Mouse (Mus musculus) hindlimb bud, embryonic 11.5 days (tissue): ENCODE results near the gene Cd300ld.
"Not testable (repeated sequence)": the region's sequence is repeated elsewhere in the genome, so short reads cannot be mapped to it uniquely, and the experiment has no call there.

ENCODE experiments used
- DNase-seq: peaks from one replicate; pipeline ENCODE4 v3.0.0-alpha.2; 2012; ENCODE audit warnings: low read depth, low spot score; ENCODE audit errors: extremely low spot score

Cd300ld gene

DNA sequence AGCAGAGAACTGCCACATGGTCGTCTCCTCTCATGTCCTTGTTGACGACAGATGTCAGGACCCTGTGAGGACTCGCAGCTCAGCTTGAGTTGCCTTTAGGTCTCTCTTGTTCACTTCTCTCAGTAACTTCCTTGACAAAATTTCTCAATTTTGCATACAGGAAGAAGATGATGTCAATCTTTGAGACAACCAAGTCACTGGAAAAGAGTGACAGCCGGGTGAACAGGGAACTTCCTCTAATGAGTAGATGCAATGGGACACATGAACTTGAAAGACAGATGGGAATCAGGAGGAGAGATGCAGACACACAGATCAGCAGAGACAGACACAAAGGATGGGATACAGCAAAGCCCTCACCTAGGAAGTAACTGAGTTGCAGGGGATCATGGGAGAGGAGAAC is at the start of gene Cd300ld:
Cd300ld (minus strand) TSS at position 130 of the 400 bp plus-strand sequence.
- no peak for DNase-seq

DNA sequence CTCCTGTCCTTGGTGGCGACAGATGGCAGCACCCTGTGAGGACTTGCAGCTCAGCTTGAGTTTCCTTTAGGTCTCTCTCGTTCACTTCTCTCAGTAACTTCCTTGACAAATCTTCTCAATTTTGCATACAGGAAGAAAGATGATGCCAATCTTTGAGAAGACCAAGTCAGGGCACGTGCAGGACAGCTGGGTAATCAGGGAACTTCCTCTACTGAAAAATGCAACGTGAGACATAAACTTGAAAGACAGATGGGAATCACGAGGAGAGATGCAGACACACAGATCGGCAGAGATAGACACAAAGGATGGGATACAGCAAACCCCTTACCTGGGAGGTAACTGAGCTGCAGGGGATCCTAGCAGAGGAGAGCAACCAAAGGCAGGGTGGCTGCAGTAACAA is 47.9 kb upstream of the Cd300ld start, which contains the start of gene Cd300ld5:
Cd300ld5 (minus strand) TSS at position 101 of the 400 bp plus-strand sequence.
- DNase-seq, result not testable (repeated sequence)

DNA sequence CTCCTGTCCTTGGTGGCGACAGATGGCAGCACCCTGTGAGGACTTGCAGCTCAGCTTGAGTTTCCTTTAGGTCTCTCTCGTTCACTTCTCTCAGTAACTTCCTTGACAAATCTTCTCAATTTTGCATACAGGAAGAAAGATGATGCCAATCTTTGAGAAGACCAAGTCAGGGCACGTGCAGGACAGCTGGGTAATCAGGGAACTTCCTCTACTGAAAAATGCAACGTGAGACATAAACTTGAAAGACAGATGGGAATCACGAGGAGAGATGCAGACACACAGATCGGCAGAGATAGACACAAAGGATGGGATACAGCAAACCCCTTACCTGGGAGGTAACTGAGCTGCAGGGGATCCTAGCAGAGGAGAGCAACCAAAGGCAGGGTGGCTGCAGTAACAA is 37.2 kb upstream of the Cd300ld start, which contains the start of gene Cd300ld4:
Cd300ld4 (minus strand) TSS at position 101 of the 400 bp plus-strand sequence.
- DNase-seq, result not testable (repeated sequence)

DNA sequence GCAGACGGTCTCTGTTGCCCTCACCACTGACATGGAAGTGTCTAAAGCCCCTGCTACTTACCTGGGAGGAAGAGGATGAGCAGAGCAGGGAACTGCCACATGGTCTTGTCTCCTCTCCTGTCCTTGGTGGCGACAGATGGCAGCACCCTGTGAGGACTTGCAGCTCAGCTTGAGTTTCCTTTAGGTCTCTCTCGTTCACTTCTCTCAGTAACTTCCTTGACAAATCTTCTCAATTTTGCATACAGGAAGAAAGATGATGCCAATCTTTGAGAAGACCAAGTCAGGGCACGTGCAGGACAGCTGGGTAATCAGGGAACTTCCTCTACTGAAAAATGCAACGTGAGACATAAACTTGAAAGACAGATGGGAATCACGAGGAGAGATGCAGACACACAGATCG is 26.4 kb upstream of the Cd300ld start, which contains the start of gene Cd300ld2:
Cd300ld2 (minus strand) TSS at position 101 of the 400 bp plus-strand sequence.
- DNase-seq, result not testable (repeated sequence)

DNA sequence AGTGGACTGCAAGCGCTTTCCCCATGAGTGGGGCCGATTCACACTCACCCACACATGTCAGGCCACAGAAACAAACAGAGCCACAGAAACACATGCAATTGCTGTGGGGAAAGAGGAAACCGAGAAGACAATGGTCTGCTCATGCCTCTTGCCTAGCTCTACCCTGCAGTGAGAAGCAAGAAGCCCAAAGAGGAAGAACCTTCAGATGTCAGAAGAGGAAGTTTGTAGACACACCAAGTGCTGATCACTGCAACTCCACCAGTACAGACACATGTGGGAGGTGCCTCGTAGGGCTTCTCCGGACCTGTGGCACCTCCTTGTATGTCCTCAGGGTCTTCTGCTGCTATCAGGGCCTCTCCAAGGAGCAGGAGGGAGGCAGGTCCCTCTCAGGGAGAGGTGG is 14.3 kb upstream of the Cd300ld start:
- no peak for DNase-seq

DNA sequence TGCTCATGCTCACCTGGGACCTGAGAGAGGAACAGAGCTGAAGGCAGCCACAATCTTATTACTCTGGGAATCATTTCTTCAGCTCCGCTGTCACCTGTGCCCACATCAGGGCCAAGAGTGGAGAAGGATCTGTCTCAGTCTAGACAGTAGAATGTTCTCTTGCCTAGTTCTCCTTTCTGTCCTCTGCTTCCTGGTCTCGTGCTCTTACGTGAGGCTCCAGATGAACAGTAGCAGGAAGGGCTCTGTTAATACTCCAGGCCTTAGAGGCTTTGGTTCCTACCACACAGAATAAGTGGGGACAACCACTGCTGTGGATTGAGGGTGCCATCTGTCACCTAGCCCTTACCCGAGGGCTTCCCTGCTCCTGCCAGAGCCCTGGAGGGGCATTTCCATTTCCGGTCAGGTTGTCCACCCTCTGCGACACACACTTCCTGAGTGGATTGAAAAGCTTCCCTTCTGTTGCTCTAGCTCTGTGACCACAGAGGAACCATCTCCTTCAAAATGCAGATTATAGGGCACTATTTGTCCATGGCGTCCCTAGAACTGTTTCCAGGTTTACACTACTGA is 11.8 kb upstream of the Cd300ld start, which contains the start of gene Cd300c2:
Cd300c2 (minus strand) TSS at position 407 of the 567 bp plus-strand sequence.
- no peak for DNase-seq

DNA sequence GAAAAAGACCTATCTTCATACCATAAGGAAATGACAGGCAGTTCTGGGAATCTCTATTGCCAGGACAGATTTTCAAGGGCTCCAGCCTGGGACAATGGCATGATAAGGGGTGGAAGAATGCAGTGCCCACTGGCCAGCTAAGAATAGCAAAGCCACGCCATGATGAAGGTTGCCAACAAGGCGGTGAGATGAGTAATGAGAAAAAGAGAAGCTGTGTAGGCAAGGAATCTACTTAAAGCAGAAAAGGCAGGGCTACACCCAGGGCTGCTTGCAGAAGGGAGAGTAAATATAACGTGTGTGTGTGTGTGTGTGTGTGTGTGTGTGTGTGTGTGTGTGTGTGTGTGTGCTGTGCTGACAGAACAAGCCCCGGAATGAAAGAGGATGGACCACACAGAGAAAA is 7.9 kb downstream of the Cd300ld start:
- DNase-seq, result no peak

DNA sequence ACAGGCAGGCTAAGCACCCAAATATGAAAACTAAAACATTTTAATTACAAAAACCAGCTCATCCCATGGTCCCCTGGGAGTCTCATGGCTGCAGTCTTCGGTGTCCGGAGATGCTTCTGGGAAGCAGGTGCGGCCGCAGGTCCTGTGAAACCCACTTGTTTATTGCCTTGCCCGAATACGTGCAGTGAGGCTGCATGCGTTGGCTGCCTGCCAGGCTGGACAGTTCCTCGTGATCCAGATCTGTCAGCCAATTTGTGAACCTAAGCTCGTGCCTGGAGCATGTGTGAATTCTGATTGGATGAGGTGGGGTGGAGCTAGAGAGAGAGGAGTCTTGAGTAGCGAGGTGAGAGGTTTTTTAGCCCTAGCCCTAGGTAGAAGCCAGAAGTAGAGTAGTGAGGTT is 17.0 kb downstream of the Cd300ld start:
- no peak for DNase-seq

DNA sequence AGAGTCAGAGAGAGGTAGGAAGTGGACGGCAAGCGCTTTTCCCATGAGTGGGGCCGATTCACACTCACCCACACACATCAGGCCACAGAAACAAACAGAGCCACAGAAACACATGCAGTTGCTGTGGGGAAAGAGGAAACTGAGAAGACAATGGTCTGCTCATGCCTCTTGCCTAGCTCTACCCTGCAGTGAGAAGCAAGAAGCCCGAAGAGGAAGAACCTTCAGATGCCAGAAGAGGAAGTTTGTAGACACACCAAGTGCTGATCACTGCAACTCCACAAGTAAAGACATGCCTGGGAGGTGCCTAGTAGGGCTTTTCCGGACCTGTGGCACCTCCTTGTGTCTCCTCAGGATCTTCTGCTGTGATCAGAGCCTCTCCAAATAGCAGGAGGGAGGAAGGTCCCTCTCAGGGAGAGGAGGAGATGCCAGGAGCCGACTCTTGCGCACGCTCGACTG is 20.9 kb downstream of the Cd300ld start, which contains the start of gene Cd300c:
Cd300c (minus strand) TSS at position 406 of the 456 bp plus-strand sequence.
- no peak for DNase-seq

DNA sequence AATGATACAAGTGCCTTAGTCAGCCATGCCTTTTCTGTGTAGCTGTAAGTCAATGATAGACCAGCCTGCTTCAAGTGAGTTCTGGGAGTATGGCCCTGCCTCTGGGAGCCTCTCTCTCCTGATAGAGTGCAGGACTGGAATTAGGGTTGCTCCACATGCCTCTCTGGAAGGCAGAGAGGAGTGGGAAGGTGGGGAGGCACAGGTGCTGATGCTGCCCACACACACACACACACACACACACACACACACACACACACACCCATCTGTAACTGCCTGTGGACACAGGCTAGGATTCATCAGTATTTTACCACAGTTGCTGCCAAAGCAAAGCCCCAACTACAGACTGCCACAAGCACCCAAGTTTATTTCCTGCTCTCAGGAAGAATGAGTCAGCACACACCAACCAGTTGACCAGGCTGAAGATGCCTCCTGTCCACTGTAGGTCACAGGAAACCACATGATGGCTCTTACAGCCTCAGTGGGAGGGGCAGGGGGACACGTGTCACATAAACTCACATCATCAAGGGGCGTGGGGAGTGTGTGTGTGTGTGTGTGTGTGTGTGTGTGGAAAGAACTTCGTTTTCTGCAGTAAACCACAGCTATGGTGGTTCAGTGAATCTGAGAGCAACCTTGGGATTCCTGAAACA is 24.4 kb downstream of the Cd300ld start:
- DNase-seq, result no peak

DNA sequence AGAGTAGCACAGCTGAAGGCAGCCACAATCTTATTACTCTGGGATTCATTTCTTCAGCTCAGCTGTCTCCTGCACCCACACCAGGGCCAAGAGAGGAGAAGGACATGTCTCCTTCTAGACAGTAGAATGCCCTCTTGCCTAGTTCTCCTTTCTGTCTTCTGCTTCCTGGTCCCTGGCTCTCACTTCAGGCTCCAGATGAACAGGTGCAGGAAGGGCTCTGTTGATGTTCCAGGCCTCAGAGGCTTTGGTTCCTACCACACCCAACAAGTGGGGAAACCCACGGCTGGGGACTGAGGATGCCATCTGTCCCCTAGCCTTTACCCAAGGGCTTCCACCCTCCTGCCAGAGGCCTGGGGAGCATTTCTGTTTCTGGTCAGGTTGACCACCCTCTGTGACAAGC is 29.4 kb downstream of the Cd300ld start:
- DNase-seq, result no peak

DNA sequence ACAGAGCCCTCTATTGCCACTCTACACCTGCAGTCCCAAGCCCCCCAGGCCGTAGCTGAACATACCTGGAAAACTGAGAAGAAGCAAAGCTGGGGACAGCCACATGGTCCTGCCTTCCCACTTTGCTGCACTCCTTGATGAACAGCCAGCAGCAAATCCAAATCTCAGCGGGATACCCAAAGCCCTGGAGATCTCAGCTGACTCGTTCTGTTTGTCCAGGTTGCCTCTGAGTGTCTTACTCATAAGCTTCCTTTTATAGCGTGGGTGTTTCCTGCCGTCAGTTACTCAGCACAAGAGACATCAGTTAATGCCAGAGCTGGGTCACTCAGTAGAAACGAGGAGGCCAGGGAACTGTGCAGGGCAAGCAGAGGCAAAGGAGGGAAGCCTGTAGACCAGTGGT is 55.6 kb downstream of the Cd300ld start, which contains the start of gene Cd300lb:
Cd300lb (minus strand) TSS at position 243 of the 400 bp plus-strand sequence.
- no peak for DNase-seq

DNA sequence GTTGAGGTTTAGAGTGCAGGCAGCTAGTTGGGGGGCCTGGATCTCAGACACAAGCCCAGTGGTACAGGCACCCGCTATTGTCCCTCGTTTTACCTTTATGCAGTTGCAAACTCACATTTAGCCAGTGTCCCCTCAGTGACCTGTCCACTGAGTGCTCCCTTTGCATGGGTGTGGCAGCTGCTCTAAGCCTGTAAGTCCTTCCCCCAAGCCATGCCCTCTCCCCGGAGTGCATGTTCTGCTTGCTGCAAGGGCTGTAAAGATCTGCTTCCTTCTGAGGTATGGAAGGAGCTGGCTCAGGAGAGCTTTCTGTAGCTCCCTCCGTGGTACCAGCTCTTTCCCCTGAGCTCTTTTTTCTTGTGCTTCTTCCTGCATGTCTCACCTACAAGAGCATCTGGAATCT is 56.1 kb downstream of the Cd300ld start:
- no peak for DNase-seq
